Mouse (Mus musculus) right cerebral cortex, postnatal 4 days (tissue): Measurements from ENCODE around the gene Pcgf2.

Source experiments
- DNase-seq: peaks from one replicate; pipeline ENCODE4 v3.0.0-alpha.2; 2022

The Pcgf2 gene

DNA sequence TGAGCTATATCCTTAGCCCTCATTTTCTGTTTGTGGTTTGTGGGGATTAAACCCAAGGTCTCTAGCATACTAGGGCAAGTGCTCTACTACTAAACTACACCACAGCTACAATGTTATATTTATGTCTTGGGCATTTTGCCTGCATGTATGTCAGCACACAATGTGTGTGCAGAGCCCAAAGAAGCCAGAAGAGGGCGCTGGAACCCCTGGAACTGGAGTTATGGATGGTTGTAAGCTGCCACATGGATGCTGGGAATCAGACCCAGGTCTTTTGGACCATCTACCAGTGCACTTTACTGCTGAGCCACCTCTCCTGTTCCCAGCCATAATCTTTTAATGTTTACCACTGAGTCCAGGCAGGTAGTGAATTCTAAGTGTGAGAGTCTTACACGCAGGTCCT lies 57.6 kb downstream of the Pcgf2 start:
- DNase-seq: no peak

DNA sequence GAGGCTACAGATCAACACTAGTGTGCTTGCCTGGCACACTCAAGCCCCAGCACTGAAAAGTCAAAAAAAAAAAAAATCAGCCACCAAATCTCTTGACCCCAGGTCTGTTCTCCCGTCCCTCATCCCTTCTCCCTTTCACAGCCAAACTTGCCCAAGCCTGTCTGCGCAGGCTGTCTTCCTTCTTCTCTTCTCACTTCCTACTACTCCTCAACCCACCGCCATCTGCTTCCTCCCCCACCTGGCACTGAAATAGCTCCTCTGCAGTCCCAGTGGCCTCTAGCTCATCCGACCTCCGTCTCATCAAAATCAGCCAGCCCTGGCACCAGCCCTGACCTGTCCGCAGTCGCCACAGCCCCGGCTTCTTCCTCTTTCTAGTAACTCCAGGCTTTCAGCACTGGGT lies 58.6 kb downstream of the Pcgf2 start:
- DNase-seq: no peak
